Mouse (Mus musculus) megakaryocyte-erythroid progenitor cell, adult 5 weeks (primary cell): ENCODE data around the gene Mapkbp1. TPM values are rescaled to one million over a fixed set of nuclear protein-coding genes. Genes with fewer than 3 reads are reported as not detected.

Source experiments
- polyA plus RNA-seq: library from polyadenylated mRNA; stranded (reverse); fragments of >175 nt; gene quantifications from 2 replicates; pipeline ENCODE4 v1.2.3, GENCODE M21; 2012

Gene Mapkbp1
- polyA plus RNA-seq = 2.5 and 3.4 TPM in 2 replicates

GRCm38 (mm10) chr2:119972537-119972879, at the start of gene Mapkbp1:
Mapkbp1 (plus strand) TSS chr2:119972699.

GRCm38 (mm10) chr2:120026984-120027949, 54.8 kb downstream of the Mapkbp1 start, which contains the start of the genes Jmjd7 and Gm28042:
Jmjd7 (plus strand) TSS chr2:120027483.
Gm28042 (plus strand) TSS chr2:120027493.

GRCm38 (mm10) chr2:120032726-120033467, 60.4 kb downstream of the Mapkbp1 start, which contains the start of gene Pla2g4b:
Pla2g4b (plus strand) TSS chr2:120033417.

Other genes with a start within 250 kb of the Mapkbp1 start
- gene Itpka, start 230.4 kb upstream of the Mapkbp1 start, polyA plus RNA-seq = 0.82 and 0.90 TPM in 2 replicates
- 0.06 and 0.09 TPM in 2 replicates for gene Ltk, start 212.3 kb upstream of the Mapkbp1 start, polyA plus RNA-seq
- 21.8 and 23.2 TPM in 2 replicates for gene Rpap1, start 185.2 kb upstream of the Mapkbp1 start, polyA plus RNA-seq
- gene Tyro3, start 175.0 kb upstream of the Mapkbp1 start, polyA plus RNA-seq = 0.16 and 0.34 TPM in 2 replicates
- 1.8 and 2.4 TPM in 2 replicates for gene Mga, start 75.5 kb upstream of the Mapkbp1 start, polyA plus RNA-seq
- gene Jmjd7, start 54.8 kb downstream of the Mapkbp1 start, polyA plus RNA-seq = 8.5 and 8.8 TPM in 2 replicates
- gene Gm28042, start 54.8 kb downstream of the Mapkbp1 start, polyA plus RNA-seq = 1.3 and 1.4 TPM in 2 replicates
- gene Pla2g4b, start 60.7 kb downstream of the Mapkbp1 start, polyA plus RNA-seq = 8.6 and 8.7 TPM in 2 replicates
- 73.5 and 93.0 TPM in 2 replicates for gene Ehd4, start 181.9 kb downstream of the Mapkbp1 start, polyA plus RNA-seq